8 mouse cellular contexts compared by ENCODE assay signal in genomic region chr11:35976482-35976881, GRCm38 (mm10). TPM values are rescaled to one million over a fixed set of nuclear protein-coding genes. Genes with fewer than 3 reads are reported as not detected.
A peak's percentile ranks its signal among the peaks of the same experiment; 100 is the strongest.
DNase-seq lines count a peak whose midpoint lies in the region; ATAC-seq lines count a peak whose summit lies in the region.
"Had no signal": no experiment of that assay in that cellular context is flagged by ENCODE, and none has a peak within 500 bp of the region (broad histone marks: within the 10 kb centered on the region; RNA-seq: fewer than 3 reads in every experiment).

No protein-coding gene starts in this region.

- peak overlapping the region; percentile 54; the same call in 1 of the 2 replicates for H3K27ac ChIP-seq in forebrain, embryonic 15.5 days (replicated peaks)
- no peak overlapping the region for H3K27ac ChIP-seq in heart, embryonic 11.5 days (ENCODE audit: low read depth, low read length)
- H3K27ac ChIP-seq: stomach, postnatal 0 days had no signal

- peak; percentile 14 for DNase-seq in right cerebral cortex, postnatal 4 days
- no peak for DNase-seq in right cerebral cortex, postnatal 25 days
- DNase-seq in kidney, postnatal 4 days = peak; percentile 44 to 66
- no peak for DNase-seq in urinary bladder, adult 2 months (ENCODE audit: low spot score)
- no peak for DNase-seq in MN1 (ENCODE audit: low spot score)

- peaks cover 65% of the 10 kb centered on the region for H3K4me1 ChIP-seq in forebrain, embryonic 15.5 days
- peaks cover 6% of the 10 kb centered on the region; the same call in 1 of the 2 replicates for H3K4me1 ChIP-seq in heart, embryonic 11.5 days (ENCODE audit: control insufficient read depth, insufficient read depth, low read length)

- no peaks in the 10 kb centered on the region for H3K9me3 ChIP-seq in forebrain, embryonic 15.5 days
- H3K9me3 ChIP-seq in heart, embryonic 11.5 days (replicated peaks; ENCODE audit: control insufficient read depth, low read length) = no peaks in the 10 kb centered on the region

- H3K4me2 ChIP-seq in forebrain, embryonic 15.5 days (replicated peaks) = peak overlapping the region; percentile 83
- H3K4me2 ChIP-seq in heart, embryonic 11.5 days = no peak overlapping the region

- no peak overlapping the region for H3K4me3 ChIP-seq in forebrain, embryonic 15.5 days
- no peak overlapping the region for H3K4me3 ChIP-seq in heart, embryonic 11.5 days (ENCODE audit: low read depth, low read length)

- ATAC-seq in forebrain, embryonic 15.5 days (replicated peaks) = peak; percentile 12; the same call in 1 of the 2 replicates
- ATAC-seq in heart, embryonic 11.5 days (replicated peaks; ENCODE audit: insufficient number of reproducible peaks, low FRiP score, low TSS enrichment) = no peak

- no peak overlapping the region for H3K9ac ChIP-seq in forebrain, embryonic 15.5 days (replicated peaks)
- H3K9ac ChIP-seq in heart, embryonic 11.5 days (ENCODE audit: low read depth, low read length) = no peak overlapping the region

- no peaks in the 10 kb centered on the region for H3K27me3 ChIP-seq in forebrain, embryonic 15.5 days
- H3K27me3 ChIP-seq in heart, embryonic 11.5 days (ENCODE audit: control insufficient read depth, insufficient read depth, low read length) = peaks cover 28% of the 10 kb centered on the region

- no peaks in the 10 kb centered on the region for H3K36me3 ChIP-seq in forebrain, embryonic 15.5 days
- H3K36me3 ChIP-seq in heart, embryonic 11.5 days (ENCODE audit: control insufficient read depth, insufficient read depth, low read length) = no peaks in the 10 kb centered on the region

- WGBS in forebrain, embryonic 15.5 days = 17% methylated on average over 6 of the region's 6 CpGs
- 54% methylated on average over 6 of the region's 6 CpGs for WGBS in heart, embryonic 11.5 days (ENCODE audit: insufficient replicate concordance)

RNA-seq across cellular contexts. Expression of gene Wwc1, which starts 3.8 kb away (rescaled TPM):
- polyA plus RNA-seq in forebrain, embryonic 15.5 days (2015; fragmentation: Nextera tagmentation; extraction: Ambion mirVana) = 15.6 and 22.2 TPM in 2 replicates
- polyA plus RNA-seq in urinary bladder, adult 2 months (2012; rRNA removed) = 33.7 and 34.0 TPM in 2 replicates
- 2.5 and 2.9 TPM in 2 replicates for polyA plus RNA-seq in heart, embryonic 11.5 days (2014; fragmentation: Nextera tagmentation; extraction: Ambion mirVana)

Comparison
In these comparisons a context has a peak if more than half of its experiments do, and no peak if none do; other contexts are left out.
1. DNase-seq: peak in right cerebral cortex, postnatal 4 days (single experiment) and kidney, postnatal 4 days (2 of 2); none in right cerebral cortex, postnatal 25 days (single experiment), urinary bladder, adult 2 months (single experiment) and MN1 (single experiment).